Mouse (Mus musculus) cerebellum, adult 2 months (tissue): ENCODE measurements around the gene Cdhr3.

Source experiments
- CTCF ChIP-seq: fragments of 200-500 bp; IDR thresholded peaks from 2 replicates; pipeline ENCODE4 v1.5.1; 2011; ENCODE audit warnings: low read depth, mild to moderate bottlenecking, control low read depth, low read length, moderate library complexity, borderline replicate concordance; ENCODE audit not compliant: insufficient read depth
- POLR2A ChIP-seq: fragments of 200-500 bp; IDR thresholded peaks from 2 replicates; pipeline ENCODE4 v1.6.1; 2011; ENCODE audit warnings: low read length, control low read depth, borderline replicate concordance; ENCODE audit not compliant: insufficient read depth

- TF ChIP-seq POLR2A: no peak
- TF ChIP-seq CTCF: no peak
Measured at GRCm38 (mm10) chr12:33046434-33046833, 46.2 kb downstream of the Cdhr3 start.
